Mouse (Mus musculus) lung, embryonic 14.5 days (tissue): ENCODE results near the gene Ttc38. TPM values are rescaled to one million over a fixed set of nuclear protein-coding genes. Genes with fewer than 3 reads are reported as not detected.

ENCODE experiments used
- ATAC-seq: fragments of 200-750 bp; cut with Nextera tagmentation; 2 replicates; pipeline ENCODE4 v1.8.0; 2017; ENCODE audit warnings: mild to moderate bottlenecking, moderate TSS enrichment, moderate library complexity; ENCODE audit not compliant: insufficient read depth
- DNase-seq: peaks from one replicate; pipeline ENCODE4 v3.0.0-alpha.2; 2015
- H3K27ac ChIP-seq: fragments of 300-500 bp; sonication (generic); 2 replicates; pipeline ENCODE4 v1.5.1; 2014; ENCODE audit warnings: low read depth, mild to moderate bottlenecking, moderate library complexity
- H3K27me3 ChIP-seq: fragments of 300-500 bp; sonication (generic); 2 replicates; pipeline ENCODE4 v1.6.1; 2014; ENCODE audit warnings: low read length, control low read depth; ENCODE audit not compliant: insufficient read depth
- H3K36me3 ChIP-seq: fragments of 300-500 bp; sonication (generic); 2 replicates; pipeline ENCODE4 v1.6.1; 2014; ENCODE audit warnings: control low read depth; ENCODE audit not compliant: insufficient read depth
- H3K4me1 ChIP-seq: fragments of 300-500 bp; sonication (generic); 2 replicates; pipeline ENCODE4 v1.6.1; 2014; ENCODE audit warnings: antibody characterized with exemption, control low read depth; ENCODE audit not compliant: insufficient read depth
- H3K4me2 ChIP-seq: fragments of 300-500 bp; sonication (generic); 2 replicates; pipeline ENCODE4 v1.6.1; 2014; ENCODE audit warnings: mild to moderate bottlenecking
- H3K4me3 ChIP-seq: fragments of 300-500 bp; sonication (generic); 2 replicates; pipeline ENCODE4 v1.5.1; 2014; ENCODE audit warnings: low read depth, low read length
- H3K9ac ChIP-seq: fragments of 300-500 bp; sonication (generic); 2 replicates; pipeline ENCODE4 v1.6.1; 2014
- H3K9me3 ChIP-seq: fragments of 300-500 bp; sonication (generic); 2 replicates; pipeline ENCODE4 v1.6.1; 2016; ENCODE audit warnings: low read depth, low read length, control low read depth
- CTCF ChIP-seq: IDR thresholded peaks from 2 replicates; pipeline ENCODE4 v1.5.1; 2016; ENCODE audit warnings: antibody characterized with exemption, low read depth
- WGBS: fragments of 180-500 bp; shearing (Covaris S2); extraction: QIAGEN DNeasy Blood & Tissue Kit; methylation state at CpG from one replicate; pipeline ENCODE4 v1.1.7; 2014; 5-methylcytosine and 5-hydroxymethylcytosine counted together
- polyA plus RNA-seq: library from polyadenylated mRNA; unstranded; fragments of >200 nt; fragmentation: Nextera tagmentation; extraction: Ambion mirVana; gene quantifications from 2 replicates; pipeline ENCODE4 v1.2.1, GENCODE M21; 2014

The Ttc38 gene
- polyA plus RNA-seq, 1 experiment from 2014 or later, result 3.4 TPM

- 70% methylated on average over 4 of the region's 4 CpGs for WGBS
Measured at GRCm38 (mm10) chr15:85791449-85791848, 40.7 kb upstream of the Ttc38 start.

GRCm38 (mm10) chr15:85792819-85793218 lies 39.3 kb upstream of the Ttc38 start:
- H3K4me3 ChIP-seq, result no peak overlapping the region
- H3K9ac ChIP-seq, result no peak overlapping the region
- no peak overlapping the region for H3K4me2 ChIP-seq
- no peak for TF ChIP-seq CTCF
- no peaks in the 10 kb centered on the region for H3K27me3 ChIP-seq
- H3K36me3 ChIP-seq, result no peaks in the 10 kb centered on the region
- ATAC-seq, result no peak
- no peaks in the 10 kb centered on the region for H3K4me1 ChIP-seq
- WGBS, result 74% methylated on average over 1 of the region's 1 CpGs
- DNase-seq, result peak; percentile 70
- no peak overlapping the region for H3K27ac ChIP-seq
- no peaks in the 10 kb centered on the region for H3K9me3 ChIP-seq

More at GRCm38 (mm10) chr15:85791449-85791848, 40.7 kb upstream of the Ttc38 start:
- no peaks in the 10 kb centered on the region for H3K36me3 ChIP-seq
- H3K9ac ChIP-seq, result no peak overlapping the region
- TF ChIP-seq CTCF, result no peak
- H3K4me3 ChIP-seq, result no peak overlapping the region
- no peak for ATAC-seq
- H3K4me1 ChIP-seq, result no peaks in the 10 kb centered on the region
- no peak for DNase-seq
- no peak overlapping the region for H3K4me2 ChIP-seq
- no peaks in the 10 kb centered on the region for H3K27me3 ChIP-seq
- H3K9me3 ChIP-seq, result no peaks in the 10 kb centered on the region
- no peak overlapping the region for H3K27ac ChIP-seq

- 78% methylated on average over 6 of the region's 6 CpGs for WGBS
- H3K27me3 ChIP-seq, result no peaks in the 10 kb centered on the region
- no peak for TF ChIP-seq CTCF
Measured at GRCm38 (mm10) chr15:85795516-85795915, 36.6 kb upstream of the Ttc38 start.

GRCm38 (mm10) chr15:85798676-85799075 lies 33.4 kb upstream of the Ttc38 start:
- Histone ChIP-seq H3K36me3 (no peaks in the 10 kb centered on the region), H3K4me2 (no peak overlapping the region), H3K4me1 (no peaks in the 10 kb centered on the region), H3K27ac (no peak overlapping the region), H3K27me3 (no peaks in the 10 kb centered on the region), H3K9ac (no peak overlapping the region), H3K4me3 (no peak overlapping the region), H3K9me3 (no peaks in the 10 kb centered on the region)
- DNase-seq (no peak), ATAC-seq (no peak)
- 87% methylated on average over 8 of the region's 8 CpGs for WGBS
- no peak for TF ChIP-seq CTCF

More at GRCm38 (mm10) chr15:85795516-85795915, 36.6 kb upstream of the Ttc38 start:
- no peak overlapping the region for H3K9ac ChIP-seq
- no peaks in the 10 kb centered on the region for H3K4me1 ChIP-seq
- DNase-seq (no peak), ATAC-seq (no peak)
- H3K27ac ChIP-seq, result no peak overlapping the region
- H3K36me3 ChIP-seq, result no peaks in the 10 kb centered on the region
- no peak overlapping the region for H3K4me2 ChIP-seq
- H3K4me3 ChIP-seq, result no peak overlapping the region
- H3K9me3 ChIP-seq, result no peaks in the 10 kb centered on the region

- TF ChIP-seq CTCF, result no peak
- Histone ChIP-seq H3K9me3 (no peaks in the 10 kb centered on the region), H3K27me3 (no peaks in the 10 kb centered on the region), H3K27ac (no peak overlapping the region), H3K4me3 (no peak overlapping the region), H3K4me1 (no peaks in the 10 kb centered on the region), H3K36me3 (no peaks in the 10 kb centered on the region), H3K4me2 (no peak overlapping the region), H3K9ac (no peak overlapping the region)
- ATAC-seq (no peak), DNase-seq (no peak)
- WGBS, result 81% methylated on average over 2 of the region's 2 CpGs
Measured at GRCm38 (mm10) chr15:85802931-85803330, 29.2 kb upstream of the Ttc38 start.

- no peak overlapping the region for H3K27ac ChIP-seq
- H3K9me3 ChIP-seq, result no peaks in the 10 kb centered on the region
- DNase-seq (no peak), ATAC-seq (no peak)
- H3K27me3 ChIP-seq, result no peaks in the 10 kb centered on the region
- H3K9ac ChIP-seq, result no peak overlapping the region
- peaks cover 8% of the 10 kb centered on the region for H3K4me1 ChIP-seq
- H3K4me3 ChIP-seq, result no peak overlapping the region
- no peaks in the 10 kb centered on the region for H3K36me3 ChIP-seq
- WGBS, result 62% methylated on average over 4 of the region's 4 CpGs
- H3K4me2 ChIP-seq, result no peak overlapping the region
- no peak for TF ChIP-seq CTCF
Measured at GRCm38 (mm10) chr15:85806886-85807285, 25.2 kb upstream of the Ttc38 start.

- ATAC-seq (no peak), DNase-seq (no peak)
- 86% methylated on average over 4 of the region's 4 CpGs for WGBS
- no peaks in the 10 kb centered on the region for H3K27me3 ChIP-seq
- no peak for TF ChIP-seq CTCF
- H3K4me3 ChIP-seq, result no peak overlapping the region
- H3K27ac ChIP-seq, result no peak overlapping the region
- H3K4me1 ChIP-seq, result peaks cover 8% of the 10 kb centered on the region
- no peaks in the 10 kb centered on the region for H3K36me3 ChIP-seq
- no peaks in the 10 kb centered on the region for H3K9me3 ChIP-seq
- no peak overlapping the region for H3K4me2 ChIP-seq
- no peak overlapping the region for H3K9ac ChIP-seq
Measured at GRCm38 (mm10) chr15:85807404-85807803, 24.7 kb upstream of the Ttc38 start.

- no peak for TF ChIP-seq CTCF
- Histone ChIP-seq H3K4me2 (no peak overlapping the region), H3K4me1 (peaks cover 8% of the 10 kb centered on the region), H3K9ac (no peak overlapping the region), H3K27me3 (no peaks in the 10 kb centered on the region), H3K4me3 (no peak overlapping the region), H3K9me3 (no peaks in the 10 kb centered on the region), H3K36me3 (no peaks in the 10 kb centered on the region), H3K27ac (no peak overlapping the region)
- DNase-seq (no peak), ATAC-seq (no peak)
- WGBS, result 78% methylated on average over 6 of the region's 6 CpGs
Measured at GRCm38 (mm10) chr15:85808031-85808430, 24.1 kb upstream of the Ttc38 start.
